Mouse (Mus musculus): Measurements from ENCODE around the gene Ndc1.
A peak's percentile ranks its signal among the peaks of the same experiment; 100 is the strongest.
"Not testable (repeated sequence)": the region's sequence is repeated elsewhere in the genome, so short reads cannot be mapped to it uniquely, and the experiment has no call there.

Ndc1 gene

GRCm38 (mm10) chr4:107366408-107366807 lies 1.2 kb upstream of the Ndc1 start:
- DNase-seq, result not testable (repeated sequence)

GRCm38 (mm10) chr4:107372304-107372703 lies 4.7 kb downstream of the Ndc1 start:
- DNase-seq, result no peak

- DNase-seq, result no peak
Observed at GRCm38 (mm10) chr4:107374677-107375076, 7.1 kb downstream of the Ndc1 start.

GRCm38 (mm10) chr4:107378954-107379353 lies 11.4 kb downstream of the Ndc1 start:
- peak; percentile 44 for DNase-seq

GRCm38 (mm10) chr4:107380871-107381270 lies 13.3 kb downstream of the Ndc1 start:
- DNase-seq, result no peak

- no peak for DNase-seq
Observed at GRCm38 (mm10) chr4:107387038-107387437, 19.5 kb downstream of the Ndc1 start.

GRCm38 (mm10) chr4:107387465-107387864 lies 19.9 kb downstream of the Ndc1 start:
- DNase-seq, result no peak

- DNase-seq, result no peak
Observed at GRCm38 (mm10) chr4:107388291-107388690, 20.7 kb downstream of the Ndc1 start.

GRCm38 (mm10) chr4:107389345-107389744 lies 21.8 kb downstream of the Ndc1 start:
- no peak for DNase-seq

GRCm38 (mm10) chr4:107393771-107394170 lies 26.2 kb downstream of the Ndc1 start:
- no peak for DNase-seq

GRCm38 (mm10) chr4:107420202-107420601 lies 52.6 kb downstream of the Ndc1 start:
- no peak for DNase-seq

GRCm38 (mm10) chr4:107421711-107422110 lies 54.1 kb downstream of the Ndc1 start:
- no peak for DNase-seq

GRCm38 (mm10) chr4:107422176-107422575 lies 54.6 kb downstream of the Ndc1 start:
- DNase-seq, result peak; percentile 42

- DNase-seq, result no peak
Observed at GRCm38 (mm10) chr4:107425616-107426015, 58.0 kb downstream of the Ndc1 start.

GRCm38 (mm10) chr4:107426631-107427030 lies 59.0 kb downstream of the Ndc1 start:
- no peak for DNase-seq

- DNase-seq, result no peak
Observed at GRCm38 (mm10) chr4:107432717-107433116, 65.1 kb downstream of the Ndc1 start.

- DNase-seq, result no peak
Observed at GRCm38 (mm10) chr4:107433998-107434355, 66.4 kb downstream of the Ndc1 start.

GRCm38 (mm10) chr4:107434356-107435237 lies 67.0 kb downstream of the Ndc1 start, which contains the start of gene Glis1:
Gene Glis1 (plus strand): TSS chr4:107434591.
- peak; percentile 72 for DNase-seq

GRCm38 (mm10) chr4:107435238-107435946 lies 67.8 kb downstream of the Ndc1 start:
- DNase-seq, result no peak

GRCm38 (mm10) chr4:107436476-107436875 lies 68.9 kb downstream of the Ndc1 start:
- no peak for DNase-seq

GRCm38 (mm10) chr4:107438741-107439140 lies 71.2 kb downstream of the Ndc1 start:
- no peak for DNase-seq

- no peak for DNase-seq
Observed at GRCm38 (mm10) chr4:107440306-107440705, 72.7 kb downstream of the Ndc1 start.

- no peak for DNase-seq
Observed at GRCm38 (mm10) chr4:107442288-107442687, 74.7 kb downstream of the Ndc1 start.

- no peak for DNase-seq
Observed at GRCm38 (mm10) chr4:107442891-107443483, 75.4 kb downstream of the Ndc1 start.

All from liver (tissue).